Mouse (Mus musculus): Measurements from ENCODE around the gene Slc25a45. TPM values are rescaled to one million over a fixed set of nuclear protein-coding genes. Genes with fewer than 3 reads are reported as not detected.
"Not testable (repeated sequence)": the region's sequence is repeated elsewhere in the genome, so short reads cannot be mapped to it uniquely, and the experiment has no call there.

The Slc25a45 gene
- polyA plus RNA-seq, 1 experiment from 2014 or later, result 0.59 TPM

- Histone ChIP-seq H3K9me3 (ENCODE audit: control insufficient read depth, low read length) (no peaks in the 10 kb centered on the region), H3K4me3 (ENCODE audit: low read depth, low read length) (no peak overlapping the region), H3K4me1 (ENCODE audit: control insufficient read depth, insufficient read depth, low read length) (no peaks in the 10 kb centered on the region; the same call in 1 of the 2 replicates), H3K36me3 (ENCODE audit: control insufficient read depth, insufficient read depth, low read length) (no peaks in the 10 kb centered on the region), H3K27ac (ENCODE audit: low read depth, low read length) (no peak overlapping the region), H3K4me2 (ENCODE audit: low read depth, low read length) (no peak overlapping the region), H3K9ac (replicated peaks; ENCODE audit: low read depth, low read length) (no peak overlapping the region), H3K27me3 (ENCODE audit: control insufficient read depth, insufficient read depth, low read length) (no peaks in the 10 kb centered on the region)
- ATAC-seq (ENCODE audit: low read depth), result no peak
- 92% methylated on average over 7 of the region's 7 CpGs for WGBS
Measured at GRCm38 (mm10) chr19:5879735-5880134, 2.1 kb downstream of the Slc25a45 start.

- Histone ChIP-seq H3K4me2 (ENCODE audit: low read depth, low read length) (no peak overlapping the region), H3K4me1 (ENCODE audit: control insufficient read depth, insufficient read depth, low read length) (no peaks in the 10 kb centered on the region), H3K9ac (replicated peaks; ENCODE audit: low read depth, low read length) (no peak overlapping the region), H3K27ac (ENCODE audit: low read depth, low read length) (no peak overlapping the region), H3K36me3 (ENCODE audit: control insufficient read depth, insufficient read depth, low read length) (no peaks in the 10 kb centered on the region), H3K27me3 (ENCODE audit: control insufficient read depth, insufficient read depth, low read length) (no peaks in the 10 kb centered on the region), H3K4me3 (ENCODE audit: low read depth, low read length) (no peak overlapping the region), H3K9me3 (ENCODE audit: control insufficient read depth, low read length) (no peaks in the 10 kb centered on the region)
- ATAC-seq (ENCODE audit: low read depth), result no peak
- 91% methylated on average over 6 of the region's 6 CpGs for WGBS
Measured at GRCm38 (mm10) chr19:5881155-5881554, 3.5 kb downstream of the Slc25a45 start.

GRCm38 (mm10) chr19:5882079-5882478, 4.5 kb downstream of the Slc25a45 start:
- not testable (repeated sequence) for ATAC-seq (ENCODE audit: low read depth); H3K4me1 ChIP-seq (ENCODE audit: control insufficient read depth, insufficient read depth, low read length)
- 89% methylated on average over 5 of the region's 5 CpGs for WGBS

GRCm38 (mm10) chr19:5883935-5884334, 6.3 kb downstream of the Slc25a45 start:
- Histone ChIP-seq H3K9ac (replicated peaks; ENCODE audit: low read depth, low read length) (no peak overlapping the region), H3K36me3 (ENCODE audit: control insufficient read depth, insufficient read depth, low read length) (no peaks in the 10 kb centered on the region), H3K27me3 (ENCODE audit: control insufficient read depth, insufficient read depth, low read length) (no peaks in the 10 kb centered on the region), H3K4me3 (ENCODE audit: low read depth, low read length) (no peak overlapping the region), H3K9me3 (ENCODE audit: control insufficient read depth, low read length) (no peaks in the 10 kb centered on the region), H3K4me2 (ENCODE audit: low read depth, low read length) (no peak overlapping the region), H3K4me1 (ENCODE audit: control insufficient read depth, insufficient read depth, low read length) (no peaks in the 10 kb centered on the region), H3K27ac (ENCODE audit: low read depth, low read length) (no peak overlapping the region)
- 68% methylated on average over 1 of the region's 1 CpGs for WGBS
- ATAC-seq (ENCODE audit: low read depth), result no peak

More at GRCm38 (mm10) chr19:5882079-5882478, 4.5 kb downstream of the Slc25a45 start:
- not testable (repeated sequence) for H3K27me3 ChIP-seq (ENCODE audit: control insufficient read depth, insufficient read depth, low read length); H3K9me3 ChIP-seq (ENCODE audit: control insufficient read depth, low read length); H3K4me3 ChIP-seq (ENCODE audit: low read depth, low read length); H3K36me3 ChIP-seq (ENCODE audit: control insufficient read depth, insufficient read depth, low read length); H3K27ac ChIP-seq (ENCODE audit: low read depth, low read length); H3K9ac ChIP-seq (replicated peaks; ENCODE audit: low read depth, low read length); H3K4me2 ChIP-seq (ENCODE audit: low read depth, low read length)

GRCm38 (mm10) chr19:5885838-5886237, 8.2 kb downstream of the Slc25a45 start:
- Histone ChIP-seq H3K27ac (ENCODE audit: low read depth, low read length) (no peak overlapping the region), H3K9ac (replicated peaks; ENCODE audit: low read depth, low read length) (no peak overlapping the region), H3K36me3 (ENCODE audit: control insufficient read depth, insufficient read depth, low read length) (no peaks in the 10 kb centered on the region), H3K4me3 (ENCODE audit: low read depth, low read length) (no peak overlapping the region), H3K27me3 (ENCODE audit: control insufficient read depth, insufficient read depth, low read length) (no peaks in the 10 kb centered on the region), H3K9me3 (ENCODE audit: control insufficient read depth, low read length) (no peaks in the 10 kb centered on the region), H3K4me2 (ENCODE audit: low read depth, low read length) (no peak overlapping the region), H3K4me1 (ENCODE audit: control insufficient read depth, insufficient read depth, low read length) (no peaks in the 10 kb centered on the region)
- no peak for ATAC-seq (ENCODE audit: low read depth)
- WGBS, result 61% methylated on average over 4 of the region's 4 CpGs

GRCm38 (mm10) chr19:5887234-5887815, 9.7 kb downstream of the Slc25a45 start:
- 89% methylated on average over 3 of the region's 3 CpGs for WGBS
- H3K27ac ChIP-seq (ENCODE audit: low read depth, low read length), result no peak overlapping the region
- H3K4me3 ChIP-seq (ENCODE audit: low read depth, low read length), result no peak overlapping the region
- no peaks in the 10 kb centered on the region for H3K27me3 ChIP-seq (ENCODE audit: control insufficient read depth, insufficient read depth, low read length)
- ATAC-seq (ENCODE audit: low read depth), result no peak
- no peaks in the 10 kb centered on the region for H3K36me3 ChIP-seq (ENCODE audit: control insufficient read depth, insufficient read depth, low read length)
- H3K4me2 ChIP-seq (ENCODE audit: low read depth, low read length), result no peak overlapping the region
- no peak overlapping the region for H3K9ac ChIP-seq (replicated peaks; ENCODE audit: low read depth, low read length)
- H3K4me1 ChIP-seq (ENCODE audit: control insufficient read depth, insufficient read depth, low read length), result peaks cover 7% of the 10 kb centered on the region; the same call in 1 of the 2 replicates
- H3K9me3 ChIP-seq (ENCODE audit: control insufficient read depth, low read length), result no peaks in the 10 kb centered on the region

GRCm38 (mm10) chr19:5889211-5889610, 11.6 kb downstream of the Slc25a45 start:
- no peaks in the 10 kb centered on the region for H3K9me3 ChIP-seq (ENCODE audit: control insufficient read depth, low read length)
- ATAC-seq (ENCODE audit: low read depth), result no peak
- WGBS, result 71% methylated on average over 4 of the region's 4 CpGs

GRCm38 (mm10) chr19:5891521-5892258, 14.1 kb downstream of the Slc25a45 start:
- ATAC-seq (ENCODE audit: low read depth), result no peak
- Histone ChIP-seq H3K36me3 (ENCODE audit: control insufficient read depth, insufficient read depth, low read length) (0 out of 2 replicates have a peak, but pooled peaks cover 3% of the 10 kb centered on the region), H3K4me3 (ENCODE audit: low read depth, low read length) (no peak overlapping the region), H3K27ac (ENCODE audit: low read depth, low read length) (no peak overlapping the region), H3K9ac (replicated peaks; ENCODE audit: low read depth, low read length) (no peak overlapping the region), H3K4me1 (ENCODE audit: control insufficient read depth, insufficient read depth, low read length) (peaks cover 18% of the 10 kb centered on the region), H3K27me3 (ENCODE audit: control insufficient read depth, insufficient read depth, low read length) (no peaks in the 10 kb centered on the region), H3K4me2 (ENCODE audit: low read depth, low read length) (no peak overlapping the region; the same call in 1 of the 2 replicates), H3K9me3 (ENCODE audit: control insufficient read depth, low read length) (no peaks in the 10 kb centered on the region)
- WGBS, result 95% methylated on average over 12 of the region's 12 CpGs

More at GRCm38 (mm10) chr19:5889211-5889610, 11.6 kb downstream of the Slc25a45 start:
- Histone ChIP-seq H3K4me3 (ENCODE audit: low read depth, low read length) (no peak overlapping the region), H3K36me3 (ENCODE audit: control insufficient read depth, insufficient read depth, low read length) (no peaks in the 10 kb centered on the region), H3K27ac (ENCODE audit: low read depth, low read length) (no peak overlapping the region), H3K4me1 (ENCODE audit: control insufficient read depth, insufficient read depth, low read length) (peaks cover 18% of the 10 kb centered on the region), H3K4me2 (ENCODE audit: low read depth, low read length) (no peak overlapping the region), H3K9ac (replicated peaks; ENCODE audit: low read depth, low read length) (no peak overlapping the region), H3K27me3 (ENCODE audit: control insufficient read depth, insufficient read depth, low read length) (no peaks in the 10 kb centered on the region)

- no peak for ATAC-seq (ENCODE audit: low read depth)
- Histone ChIP-seq H3K4me1 (ENCODE audit: control insufficient read depth, insufficient read depth, low read length) (peaks cover 18% of the 10 kb centered on the region), H3K4me3 (ENCODE audit: low read depth, low read length) (no peak overlapping the region), H3K9me3 (ENCODE audit: control insufficient read depth, low read length) (no peaks in the 10 kb centered on the region), H3K36me3 (ENCODE audit: control insufficient read depth, insufficient read depth, low read length) (0 out of 2 replicates have a peak, but pooled peaks cover 3% of the 10 kb centered on the region), H3K27ac (ENCODE audit: low read depth, low read length) (no peak overlapping the region), H3K27me3 (ENCODE audit: control insufficient read depth, insufficient read depth, low read length) (no peaks in the 10 kb centered on the region), H3K4me2 (ENCODE audit: low read depth, low read length) (no peak overlapping the region; the same call in none of the 2 replicates), H3K9ac (replicated peaks; ENCODE audit: low read depth, low read length) (no peak overlapping the region)
- WGBS, result 97% methylated on average over 7 of the region's 7 CpGs
Measured at GRCm38 (mm10) chr19:5892262-5892661, 14.7 kb downstream of the Slc25a45 start.
